Mouse (Mus musculus): ENCODE results near the gene Lcn4. TPM values are rescaled to one million over a fixed set of nuclear protein-coding genes. Genes with fewer than 3 reads are reported as not detected.

The Lcn4 gene
- polyA plus RNA-seq, 1 experiment: not detected

DNA sequence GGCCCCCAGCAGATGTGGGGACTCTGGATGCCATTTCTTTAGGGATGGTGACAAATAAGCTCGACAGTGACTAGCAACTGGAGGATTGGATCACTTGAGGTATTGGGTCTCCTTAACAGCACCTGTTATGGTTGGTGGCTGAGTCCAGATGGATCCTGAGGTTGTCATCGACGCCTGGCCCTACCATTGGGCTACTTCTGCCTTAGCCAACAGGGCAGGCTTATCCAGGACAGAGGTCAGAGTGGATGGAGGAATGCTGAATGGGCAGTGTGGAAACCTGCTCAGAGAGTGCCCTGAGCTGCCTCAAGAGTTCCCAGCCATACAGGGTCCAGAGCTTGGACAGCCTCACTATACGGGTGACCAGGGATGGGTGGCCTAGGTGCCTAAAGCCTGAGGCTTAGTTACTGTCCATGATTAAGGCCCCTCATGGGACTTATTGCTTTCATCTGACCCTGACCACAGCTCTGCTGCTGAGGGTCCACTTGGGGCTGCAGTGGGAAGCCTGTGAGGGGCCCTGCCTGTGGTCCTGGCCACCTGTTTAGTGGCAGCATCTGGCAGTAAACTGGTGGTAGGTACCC, 37.0 kb downstream of the Lcn4 start:
- Histone ChIP-seq H3K79me3 (ENCODE audit: low read depth) (peaks cover 19% of the 10 kb centered on the region), H3K27me3 (ENCODE audit: control insufficient read depth, insufficient read depth, insufficient read length) (no peaks in the 10 kb centered on the region), H3K36me3 (ENCODE audit: control insufficient read depth, insufficient read depth) (peaks cover 43% of the 10 kb centered on the region), H3K79me2 (ENCODE audit: control insufficient read depth, insufficient read depth) (peaks cover 34% of the 10 kb centered on the region), H3ac (ENCODE audit: control insufficient read depth, insufficient read length, low read depth) (no peak overlapping the region), H3K4me3 (ENCODE audit: insufficient read depth, poor library complexity, severe bottlenecking) (peak overlapping the region; percentile 6)
- TF ChIP-seq MAX (IDR thresholded peaks at IDR 0.05): no peak
- no peak for TF ChIP-seq USF1 (IDR thresholded peaks at IDR 0.05; ENCODE audit: low read depth)
- no peak for TF ChIP-seq FOSL1 (IDR thresholded peaks at IDR 0.05; ENCODE audit: insufficient read depth, low read length, poor library complexity, severe bottlenecking)
- no peak for TF ChIP-seq CEBPB (IDR thresholded peaks at IDR 0.05; ENCODE audit: low read depth)
- no peak for TF ChIP-seq CTCF (IDR thresholded peaks at IDR 0.05; ENCODE audit: control insufficient read depth, insufficient read depth, insufficient read length)
- TF ChIP-seq MYOG (IDR thresholded peaks at IDR 0.05; ENCODE audit: control insufficient read depth, extremely low read depth, insufficient read length): no peak
- no peak for TF ChIP-seq MYOD1 (IDR thresholded peaks at IDR 0.05; ENCODE audit: control insufficient read depth, insufficient read length, low read depth)

DNA sequence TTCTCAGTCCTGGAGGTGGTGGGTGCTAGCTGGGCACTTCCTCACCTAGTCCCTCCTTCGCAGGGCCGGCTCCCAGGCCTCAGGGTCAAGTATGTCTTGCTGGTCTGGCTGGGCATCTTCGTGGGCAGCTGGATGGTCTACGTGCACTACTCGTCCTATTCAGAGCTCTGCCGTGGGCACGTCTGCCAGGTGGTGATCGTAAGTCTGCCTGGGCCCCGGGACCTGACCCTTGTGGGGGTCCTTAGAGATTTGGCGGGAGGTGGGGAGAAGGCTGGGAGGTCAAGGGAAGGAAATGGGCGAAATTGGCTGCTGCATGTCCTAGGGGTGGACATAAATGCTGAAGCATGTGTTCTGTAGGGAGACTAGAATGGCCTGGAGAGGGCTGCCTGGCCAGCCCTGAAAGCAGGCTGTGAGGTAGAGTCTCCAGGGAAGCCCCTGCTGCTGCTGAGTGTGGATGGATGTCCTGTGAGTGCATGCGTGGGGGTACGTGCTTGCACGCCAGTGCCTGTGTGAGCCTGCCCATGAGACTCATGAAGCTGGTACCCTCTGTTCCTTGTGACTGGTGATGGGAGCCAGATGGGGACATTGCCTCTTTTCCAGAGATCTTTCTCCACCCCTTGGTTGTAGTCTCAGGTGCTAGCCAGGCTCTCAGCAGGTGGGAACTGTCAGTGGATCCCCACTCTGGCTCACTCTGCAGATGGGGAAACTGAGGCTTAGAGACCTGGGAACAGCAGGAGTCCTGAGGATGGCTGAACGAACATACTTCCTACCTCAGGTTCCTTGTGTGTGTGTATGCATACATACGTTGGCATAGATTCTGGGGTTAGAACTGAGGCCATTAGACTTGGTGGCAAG, 38.3 kb downstream of the Lcn4 start:
- H3K36me3 ChIP-seq (ENCODE audit: control insufficient read depth, insufficient read depth): peaks cover 30% of the 10 kb centered on the region
- TF ChIP-seq MAX (IDR thresholded peaks at IDR 0.05) (no peak), USF1 (IDR thresholded peaks at IDR 0.05; ENCODE audit: low read depth) (no peak), MYOD1 (IDR thresholded peaks at IDR 0.05; ENCODE audit: control insufficient read depth, insufficient read length, low read depth) (no peak), MYOG (IDR thresholded peaks at IDR 0.05; ENCODE audit: control insufficient read depth, extremely low read depth, insufficient read length) (no peak), CEBPB (IDR thresholded peaks at IDR 0.05; ENCODE audit: low read depth) (no peak), CTCF (IDR thresholded peaks at IDR 0.05; ENCODE audit: control insufficient read depth, insufficient read depth, insufficient read length) (no peak), FOSL1 (IDR thresholded peaks at IDR 0.05; ENCODE audit: insufficient read depth, low read length, poor library complexity, severe bottlenecking) (no peak)

DNA sequence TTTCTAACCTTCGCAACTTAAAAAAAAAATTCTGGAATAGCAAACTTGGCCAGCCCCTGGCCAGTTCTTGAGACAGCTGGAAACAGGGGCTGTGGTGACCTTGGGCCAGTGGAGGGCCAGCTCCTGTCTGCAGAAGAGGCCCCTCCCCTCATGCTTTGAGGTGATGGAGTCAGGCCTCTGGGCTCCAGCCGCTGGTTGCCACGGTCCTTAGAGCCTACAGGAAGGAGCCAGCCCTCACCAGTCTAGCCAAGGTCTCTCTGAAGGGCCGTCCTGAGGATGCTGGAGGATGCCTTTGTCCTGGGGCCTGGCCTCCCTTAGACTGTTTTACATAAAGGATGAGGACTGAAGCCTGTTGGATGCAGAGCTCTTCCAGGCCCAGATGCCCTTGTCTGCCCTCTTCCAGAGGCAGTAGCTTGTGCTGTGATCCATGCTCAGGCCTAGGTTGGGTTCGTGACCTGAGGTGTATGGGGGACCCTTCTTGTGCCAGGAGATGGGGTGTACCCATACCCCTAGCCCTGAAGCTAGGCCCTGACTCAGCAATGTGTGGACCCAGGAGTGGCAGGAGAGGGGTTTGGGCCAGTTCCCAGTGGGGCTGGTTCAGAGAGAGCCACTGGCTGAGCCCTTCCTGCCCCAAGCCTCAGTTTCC, 42.2 kb downstream of the Lcn4 start:
- Histone ChIP-seq H3K79me2 (ENCODE audit: control insufficient read depth, insufficient read depth) (no peaks in the 10 kb centered on the region), H3ac (ENCODE audit: control insufficient read depth, insufficient read length, low read depth) (no peak overlapping the region), H3K27me3 (ENCODE audit: control insufficient read depth, insufficient read depth, insufficient read length) (no peaks in the 10 kb centered on the region), H3K79me3 (ENCODE audit: low read depth) (no peaks in the 10 kb centered on the region), H3K36me3 (ENCODE audit: control insufficient read depth, insufficient read depth) (no peaks in the 10 kb centered on the region), H3K4me3 (ENCODE audit: insufficient read depth, poor library complexity, severe bottlenecking) (peak overlapping the region; percentile 11)
- TF ChIP-seq CTCF (IDR thresholded peaks at IDR 0.05; ENCODE audit: control insufficient read depth, insufficient read depth, insufficient read length) (no peak), FOSL1 (IDR thresholded peaks at IDR 0.05; ENCODE audit: insufficient read depth, low read length, poor library complexity, severe bottlenecking) (no peak), MYOD1 (IDR thresholded peaks at IDR 0.05; ENCODE audit: control insufficient read depth, insufficient read length, low read depth) (no peak), MYOG (IDR thresholded peaks at IDR 0.05; ENCODE audit: control insufficient read depth, extremely low read depth, insufficient read length) (no peak), USF1 (IDR thresholded peaks at IDR 0.05; ENCODE audit: low read depth) (no peak), CEBPB (IDR thresholded peaks at IDR 0.05; ENCODE audit: low read depth) (no peak)

More for the DNA sequence above, 38.3 kb downstream of the Lcn4 start:
- H3K4me3 ChIP-seq (ENCODE audit: insufficient read depth, poor library complexity, severe bottlenecking): no peak overlapping the region
- no peak overlapping the region for H3ac ChIP-seq (ENCODE audit: control insufficient read depth, insufficient read length, low read depth)
- H3K27me3 ChIP-seq (ENCODE audit: control insufficient read depth, insufficient read depth, insufficient read length): no peaks in the 10 kb centered on the region
- H3K79me2 ChIP-seq (ENCODE audit: control insufficient read depth, insufficient read depth): peaks cover 21% of the 10 kb centered on the region
- H3K79me3 ChIP-seq (ENCODE audit: low read depth): peaks cover 6% of the 10 kb centered on the region

DNA sequence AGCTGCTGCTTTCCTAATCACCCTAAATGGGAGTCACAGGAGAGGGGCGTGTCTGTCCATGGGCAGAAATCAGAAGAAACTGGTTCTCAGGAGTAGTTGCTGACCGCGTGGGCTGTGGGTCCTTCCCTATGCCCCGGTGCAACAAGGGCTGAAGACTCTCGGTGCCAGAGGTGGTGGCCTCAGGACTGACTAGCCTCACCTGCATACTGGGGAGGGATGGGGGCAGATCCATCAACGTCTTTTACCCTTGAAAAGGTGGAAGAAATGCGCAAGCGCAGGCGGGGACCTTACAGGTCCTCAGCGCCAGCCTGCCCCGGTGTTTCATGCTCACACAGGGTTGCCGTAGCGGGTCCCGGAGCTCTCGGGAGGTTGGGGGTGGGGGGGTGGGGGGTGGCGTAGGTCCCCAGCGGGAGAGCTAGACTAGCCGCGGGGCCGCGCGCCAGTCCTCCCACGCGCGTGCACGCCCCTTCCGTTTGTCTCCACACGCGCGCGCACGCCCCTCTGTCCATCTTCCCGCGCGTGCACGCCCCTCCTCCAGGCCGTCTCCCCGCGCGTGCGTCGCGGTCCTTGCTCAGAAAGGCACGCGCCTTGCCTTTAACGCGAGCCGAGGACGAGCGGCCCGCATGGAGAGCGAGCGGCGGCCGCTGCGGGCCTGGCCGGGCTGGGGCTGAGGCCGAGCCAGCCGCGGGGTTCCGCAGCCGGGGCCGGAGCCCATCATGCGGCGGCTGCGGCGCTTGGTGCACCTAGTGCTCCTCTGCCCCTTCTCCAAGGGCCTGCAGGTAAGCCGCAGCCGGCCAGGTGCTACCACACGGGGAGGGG, 43.0 kb downstream of the Lcn4 start, which contains the start of gene Fam69b:
Gene Fam69b (plus strand): TSS at position 537 of the 819 bp plus-strand sequence.
- Histone ChIP-seq H3K79me3 (ENCODE audit: low read depth) (no peaks in the 10 kb centered on the region), H3K79me2 (ENCODE audit: control insufficient read depth, insufficient read depth) (no peaks in the 10 kb centered on the region), H3K36me3 (ENCODE audit: control insufficient read depth, insufficient read depth) (no peaks in the 10 kb centered on the region), H3ac (ENCODE audit: control insufficient read depth, insufficient read length, low read depth) (peak within 1 kb of the TSS; percentile 47), H3K4me3 (ENCODE audit: insufficient read depth, poor library complexity, severe bottlenecking) (peak within 1 kb of the TSS; percentile 11), H3K27me3 (ENCODE audit: control insufficient read depth, insufficient read depth, insufficient read length) (no peaks in the 10 kb centered on the region)
- TF ChIP-seq CTCF (IDR thresholded peaks at IDR 0.05; ENCODE audit: control insufficient read depth, insufficient read depth, insufficient read length) (no peak), USF1 (IDR thresholded peaks at IDR 0.05; ENCODE audit: low read depth) (no peak), FOSL1 (IDR thresholded peaks at IDR 0.05; ENCODE audit: insufficient read depth, low read length, poor library complexity, severe bottlenecking) (no peak), MYOD1 (IDR thresholded peaks at IDR 0.05; ENCODE audit: control insufficient read depth, insufficient read length, low read depth) (no peak), CEBPB (IDR thresholded peaks at IDR 0.05; ENCODE audit: low read depth) (no peak), MYOG (IDR thresholded peaks at IDR 0.05; ENCODE audit: control insufficient read depth, extremely low read depth, insufficient read length) (no peak), MAX (IDR thresholded peaks at IDR 0.05) (no peak)

DNA sequence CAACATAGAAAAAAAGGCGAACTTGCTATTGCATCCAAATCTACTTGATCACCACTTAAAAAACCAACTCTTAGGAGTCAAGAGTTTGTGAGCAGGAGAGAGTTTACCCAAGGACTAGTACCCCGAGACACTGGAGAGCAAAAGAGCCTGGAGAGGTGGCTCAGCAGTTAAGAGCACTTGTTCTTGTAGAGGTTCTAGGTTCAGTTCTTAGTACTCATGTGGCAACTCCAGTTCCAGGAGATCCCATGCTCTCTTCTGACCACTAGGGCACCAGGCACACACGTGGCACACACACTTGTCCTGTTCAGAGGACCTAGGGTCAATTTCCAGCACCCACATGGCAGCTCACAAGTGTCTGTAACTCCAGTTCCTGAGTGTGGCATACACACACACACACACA, 45.0 kb downstream of the Lcn4 start:
- Histone ChIP-seq H3K79me2 (ENCODE audit: control insufficient read depth, insufficient read depth) (no peaks in the 10 kb centered on the region), H3K27me3 (ENCODE audit: control insufficient read depth, insufficient read depth, insufficient read length) (no peaks in the 10 kb centered on the region), H3ac (ENCODE audit: control insufficient read depth, insufficient read length, low read depth) (no peak overlapping the region), H3K4me3 (ENCODE audit: insufficient read depth, poor library complexity, severe bottlenecking) (no peak overlapping the region), H3K79me3 (ENCODE audit: low read depth) (no peaks in the 10 kb centered on the region), H3K36me3 (ENCODE audit: control insufficient read depth, insufficient read depth) (no peaks in the 10 kb centered on the region)
- no peak for TF ChIP-seq USF1 (IDR thresholded peaks at IDR 0.05; ENCODE audit: low read depth)
- no peak for TF ChIP-seq MYOD1 (IDR thresholded peaks at IDR 0.05; ENCODE audit: control insufficient read depth, insufficient read length, low read depth)
- no peak for TF ChIP-seq MYOG (IDR thresholded peaks at IDR 0.05; ENCODE audit: control insufficient read depth, extremely low read depth, insufficient read length)
- TF ChIP-seq CEBPB (IDR thresholded peaks at IDR 0.05; ENCODE audit: low read depth): no peak
- TF ChIP-seq MAX (IDR thresholded peaks at IDR 0.05): no peak
- TF ChIP-seq FOSL1 (IDR thresholded peaks at IDR 0.05; ENCODE audit: insufficient read depth, low read length, poor library complexity, severe bottlenecking): no peak
- no peak for TF ChIP-seq CTCF (IDR thresholded peaks at IDR 0.05; ENCODE audit: control insufficient read depth, insufficient read depth, insufficient read length)
